Mouse (Mus musculus) kidney, adult 18-20 months (tissue): ENCODE measurements around the gene Qsox2.

Experiments used
- DNase-seq: peaks from one replicate; pipeline ENCODE4 v3.0.0; 2021

Gene Qsox2

GRCm38 (mm10) chr2:26223961-26224360 is 13.4 kb downstream of the Qsox2 start:
- DNase-seq: no peak

GRCm38 (mm10) chr2:26214526-26214925 is 22.8 kb downstream of the Qsox2 start:
- DNase-seq: no peak

- no peak for DNase-seq
Measured at GRCm38 (mm10) chr2:26209566-26209965, 27.8 kb downstream of the Qsox2 start.

- DNase-seq: peak; percentile 88
Measured at GRCm38 (mm10) chr2:26208126-26208789, 29.1 kb downstream of the Qsox2 start, which contains the start of gene Lhx3. Lhx3 (minus strand) TSS chr2:26208289.

GRCm38 (mm10) chr2:26207559-26207958 is 29.8 kb downstream of the Qsox2 start:
- DNase-seq: no peak

GRCm38 (mm10) chr2:26205761-26206160 is 31.6 kb downstream of the Qsox2 start:
- no peak for DNase-seq

GRCm38 (mm10) chr2:26205126-26205525 is 32.2 kb downstream of the Qsox2 start:
- DNase-seq: no peak

GRCm38 (mm10) chr2:26202849-26203475 is 34.4 kb downstream of the Qsox2 start:
- no peak for DNase-seq

- DNase-seq: no peak
Measured at GRCm38 (mm10) chr2:26201926-26202848, 35.1 kb downstream of the Qsox2 start.

GRCm38 (mm10) chr2:26198488-26198887 is 38.8 kb downstream of the Qsox2 start:
- no peak for DNase-seq

GRCm38 (mm10) chr2:26194552-26195339 is 42.6 kb downstream of the Qsox2 start:
- DNase-seq: no peak

- no peak for DNase-seq
Measured at GRCm38 (mm10) chr2:26188517-26188916, 48.8 kb downstream of the Qsox2 start.

- no peak for DNase-seq
Measured at GRCm38 (mm10) chr2:26184352-26184751, 53.0 kb downstream of the Qsox2 start.

GRCm38 (mm10) chr2:26182646-26183045 is 54.7 kb downstream of the Qsox2 start:
- DNase-seq: peak; percentile 53

- no peak for DNase-seq
Measured at GRCm38 (mm10) chr2:26177189-26177588, 60.1 kb downstream of the Qsox2 start.

- DNase-seq: no peak
Measured at GRCm38 (mm10) chr2:26176731-26177130, 60.6 kb downstream of the Qsox2 start.

- DNase-seq: no peak
Measured at GRCm38 (mm10) chr2:26175191-26175590, 62.1 kb downstream of the Qsox2 start.

GRCm38 (mm10) chr2:26172166-26172565 is 65.2 kb downstream of the Qsox2 start:
- no peak for DNase-seq

GRCm38 (mm10) chr2:26170376-26170775 is 66.9 kb downstream of the Qsox2 start:
- DNase-seq: no peak

- no peak for DNase-seq
Measured at GRCm38 (mm10) chr2:26168843-26169579, 68.3 kb downstream of the Qsox2 start.

- no peak for DNase-seq
Measured at GRCm38 (mm10) chr2:26166890-26167289, 70.4 kb downstream of the Qsox2 start.
